Comparison of ENCODE assay signal across 8 mouse cellular contexts in the genomic region with DNA sequence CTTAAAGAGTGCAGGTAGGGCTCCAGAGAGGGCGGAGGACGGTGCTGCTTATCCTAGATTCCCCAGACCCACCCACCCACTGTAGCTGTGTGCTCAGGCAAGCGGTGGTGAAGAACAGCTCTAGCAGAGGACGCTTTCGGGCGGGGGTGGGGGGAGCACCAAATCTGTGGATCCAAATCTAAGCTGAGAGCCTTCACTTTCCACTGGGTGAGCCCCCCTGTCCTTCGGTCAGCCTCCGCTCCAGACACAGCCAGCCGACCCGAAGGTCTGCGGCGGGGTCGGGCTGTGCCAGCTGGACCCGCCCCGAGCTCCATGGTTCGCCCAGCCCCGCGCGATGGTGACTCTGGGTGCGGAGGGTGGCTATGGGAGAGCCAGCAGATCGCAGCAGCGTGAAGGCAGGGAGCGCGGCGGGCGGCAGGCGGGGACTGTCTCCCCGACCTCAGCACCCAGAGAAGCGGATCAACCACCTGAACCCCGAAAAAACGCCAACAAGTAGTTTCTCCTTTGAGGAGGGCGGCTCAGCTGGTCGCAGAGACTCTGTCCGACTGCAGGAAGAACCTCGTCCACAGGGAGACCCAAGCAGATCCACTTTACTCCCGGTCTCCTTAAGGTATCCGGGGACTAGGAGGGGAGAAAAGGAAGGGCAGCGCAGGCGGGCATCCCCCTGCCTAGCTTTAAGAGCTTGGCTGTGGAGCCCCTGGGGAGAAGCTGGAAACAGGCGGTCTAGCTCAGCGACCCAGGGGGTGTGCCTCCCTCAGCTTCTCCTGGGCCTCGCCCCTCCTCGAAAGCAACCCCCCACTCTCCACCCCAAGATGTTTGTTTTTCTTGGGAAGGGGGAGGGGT. TPM values are rescaled to one million over a fixed set of nuclear protein-coding genes. Genes with fewer than 3 reads are reported as not detected.
DNase-seq lines count a peak whose midpoint lies in the region; ATAC-seq and TF ChIP-seq lines count a peak whose summit lies in the region.

No protein-coding gene starts in this region.

- no peak for DNase-seq in heart, embryonic 10.5 days (ENCODE audit: low spot score)
- DNase-seq in heart, postnatal 25 days (ENCODE audit: low spot score) = no peak
- DNase-seq in adrenal gland, postnatal 14 days = peak; percentile 37
- peak; percentile 34 for DNase-seq in forebrain, postnatal 0 days
- DNase-seq in right cerebral cortex, postnatal 14 days = peak; percentile 39
- no peak for DNase-seq in T-cell, adult 2 months (ENCODE audit: low spot score)

- ATAC-seq in forebrain, postnatal 0 days = peak; percentile 78
- ATAC-seq in kidney, embryonic 15.5 days (replicated peaks; ENCODE audit: low FRiP score) = peak; percentile 77
- peak; percentile 68 for ATAC-seq in lung, embryonic 16.5 days (ENCODE audit: low read depth)

- intact Hi-C loops in heart, postnatal 25 days (cut with DNase I) = no loop called here

- no peak for TF ChIP-seq CTCF in forebrain, postnatal 0 days (IDR thresholded peaks at IDR 0.05; ENCODE audit: low read depth)

- H3K9ac ChIP-seq in forebrain, postnatal 0 days = peak overlapping the region; percentile 67
- peak overlapping the region; percentile 49 for H3K9ac ChIP-seq in kidney, embryonic 15.5 days
- peak overlapping the region; percentile 60 for H3K9ac ChIP-seq in lung, embryonic 16.5 days (ENCODE audit: low read length)

- H3K4me2 ChIP-seq in forebrain, postnatal 0 days (ENCODE audit: low read depth) = peak overlapping the region; percentile 96
- H3K4me2 ChIP-seq in kidney, embryonic 15.5 days = peak overlapping the region; percentile 86
- peak overlapping the region; percentile 88 for H3K4me2 ChIP-seq in lung, embryonic 16.5 days (ENCODE audit: low read depth, low read length)

- H3K4me1 ChIP-seq in heart, embryonic 10.5 days = peaks cover 23% of the 10 kb centered on the region
- H3K4me1 ChIP-seq in forebrain, postnatal 0 days (ENCODE audit: insufficient read depth) = no peaks in the 10 kb centered on the region
- peaks cover 25% of the 10 kb centered on the region for H3K4me1 ChIP-seq in kidney, embryonic 15.5 days
- peaks cover 16% of the 10 kb centered on the region; the same call in 1 of the 2 replicates for H3K4me1 ChIP-seq in lung, embryonic 16.5 days (replicated peaks; ENCODE audit: control insufficient read depth, insufficient read depth, low read length)

- peaks cover 58% of the 10 kb centered on the region for H3K27me3 ChIP-seq in heart, embryonic 10.5 days (ENCODE audit: insufficient read depth, poor library complexity, severe bottlenecking)
- no peaks in the 10 kb centered on the region for H3K27me3 ChIP-seq in forebrain, postnatal 0 days (ENCODE audit: insufficient read depth, low read length)
- peaks cover 38% of the 10 kb centered on the region for H3K27me3 ChIP-seq in kidney, embryonic 15.5 days
- peaks cover 34% of the 10 kb centered on the region for H3K27me3 ChIP-seq in lung, embryonic 16.5 days (ENCODE audit: control insufficient read depth, insufficient read depth, low read depth, low read length)

- H3K9me3 ChIP-seq in heart, embryonic 10.5 days = no peaks in the 10 kb centered on the region
- no peaks in the 10 kb centered on the region for H3K9me3 ChIP-seq in forebrain, postnatal 0 days (ENCODE audit: low read length)
- H3K9me3 ChIP-seq in kidney, embryonic 15.5 days (replicated peaks) = no peaks in the 10 kb centered on the region
- H3K9me3 ChIP-seq in lung, embryonic 16.5 days (ENCODE audit: control insufficient read depth, low read length) = no peaks in the 10 kb centered on the region

- peak overlapping the region; percentile 63 for H3K27ac ChIP-seq in heart, embryonic 10.5 days
- H3K27ac ChIP-seq in forebrain, postnatal 0 days (ENCODE audit: low read depth, low read length) = peak overlapping the region; percentile 54
- 0 out of 2 replicates have a peak overlapping the region, but pooled peaks have one; percentile 2 for H3K27ac ChIP-seq in kidney, embryonic 15.5 days
- H3K27ac ChIP-seq in lung, embryonic 16.5 days (ENCODE audit: low read length) = no peak overlapping the region

- peak overlapping the region; percentile 64 for H3K4me3 ChIP-seq in heart, embryonic 10.5 days
- peak overlapping the region; percentile 62 for H3K4me3 ChIP-seq in forebrain, postnatal 0 days (ENCODE audit: low read depth, low read length)
- H3K4me3 ChIP-seq in kidney, embryonic 15.5 days (replicated peaks) = peak overlapping the region; percentile 53
- H3K4me3 ChIP-seq in lung, embryonic 16.5 days (ENCODE audit: low read length) = peak overlapping the region; percentile 55

- WGBS in heart, embryonic 10.5 days = under 1% methylated on average over 43 of the region's 43 CpGs
- 3% methylated on average over 43 of the region's 43 CpGs for WGBS in forebrain, postnatal 0 days
- WGBS in kidney, embryonic 15.5 days = 1% methylated on average over 43 of the region's 43 CpGs
- under 1% methylated on average over 43 of the region's 43 CpGs for WGBS in lung, embryonic 16.5 days

- no peaks in the 10 kb centered on the region for H3K36me3 ChIP-seq in heart, embryonic 10.5 days
- H3K36me3 ChIP-seq in forebrain, postnatal 0 days (ENCODE audit: insufficient read depth) = no peaks in the 10 kb centered on the region
- no peaks in the 10 kb centered on the region for H3K36me3 ChIP-seq in kidney, embryonic 15.5 days
- no peaks in the 10 kb centered on the region for H3K36me3 ChIP-seq in lung, embryonic 16.5 days (ENCODE audit: control insufficient read depth, insufficient read depth, low read length)

RNA-seq across cellular contexts. Expression of gene Kcnc2, which starts 0.8 kb away (rescaled TPM):
- 0.50 and 0.64 TPM in 2 replicates for polyA plus RNA-seq in heart, embryonic 10.5 days (2016; fragmentation: Nextera tagmentation; extraction: Ambion mirVana)
- under 1 TPM; 0.39 to 0.42 TPM for total RNA-seq in heart, postnatal 25 days (2021)
- 0.30 and 0.64 TPM in 2 replicates for total RNA-seq in adrenal gland, postnatal 14 days (2021)
- 14.8 and 17.9 TPM in 2 replicates for total RNA-seq in forebrain, postnatal 0 days (2014; rRNA removed)
- polyA plus RNA-seq in forebrain, postnatal 0 days (2015; fragmentation: Nextera tagmentation; extraction: Ambion mirVana) = 4.1 and 6.1 TPM in 2 replicates
- 5.7 and 6.1 TPM in 2 replicates for polyA plus RNA-seq in kidney, embryonic 15.5 days (2015; fragmentation: Nextera tagmentation; extraction: Ambion mirVana)
- polyA plus RNA-seq in lung, embryonic 16.5 days (2015; fragmentation: Nextera tagmentation; extraction: Ambion mirVana) = 0.24 and 0.67 TPM in 2 replicates

Comparison
In these comparisons a context has a peak if more than half of its experiments do, and no peak if none do; other contexts are left out.
1. DNase-seq: peak in adrenal gland, postnatal 14 days (single experiment), forebrain, postnatal 0 days (single experiment) and right cerebral cortex, postnatal 14 days (single experiment); none in heart, embryonic 10.5 days (single experiment), heart, postnatal 25 days (single experiment) and T-cell, adult 2 months (single experiment).
2. Peak in every context shown above with its lines, with median percentiles within 50 percentile points of each other: H3K4me3 ChIP-seq, ATAC-seq, H3K4me2 ChIP-seq and H3K9ac ChIP-seq.